Mouse (Mus musculus): Measurements from ENCODE around the gene Myo15. TPM values are rescaled to one million over a fixed set of nuclear protein-coding genes. Genes with fewer than 3 reads are reported as not detected.
"Not testable (repeated sequence)": the region's sequence is repeated elsewhere in the genome, so short reads cannot be mapped to it uniquely, and the experiment has no call there.

Myo15 gene
- polyA plus RNA-seq, 1 experiment from 2014 or later: 0.03 TPM

DNA sequence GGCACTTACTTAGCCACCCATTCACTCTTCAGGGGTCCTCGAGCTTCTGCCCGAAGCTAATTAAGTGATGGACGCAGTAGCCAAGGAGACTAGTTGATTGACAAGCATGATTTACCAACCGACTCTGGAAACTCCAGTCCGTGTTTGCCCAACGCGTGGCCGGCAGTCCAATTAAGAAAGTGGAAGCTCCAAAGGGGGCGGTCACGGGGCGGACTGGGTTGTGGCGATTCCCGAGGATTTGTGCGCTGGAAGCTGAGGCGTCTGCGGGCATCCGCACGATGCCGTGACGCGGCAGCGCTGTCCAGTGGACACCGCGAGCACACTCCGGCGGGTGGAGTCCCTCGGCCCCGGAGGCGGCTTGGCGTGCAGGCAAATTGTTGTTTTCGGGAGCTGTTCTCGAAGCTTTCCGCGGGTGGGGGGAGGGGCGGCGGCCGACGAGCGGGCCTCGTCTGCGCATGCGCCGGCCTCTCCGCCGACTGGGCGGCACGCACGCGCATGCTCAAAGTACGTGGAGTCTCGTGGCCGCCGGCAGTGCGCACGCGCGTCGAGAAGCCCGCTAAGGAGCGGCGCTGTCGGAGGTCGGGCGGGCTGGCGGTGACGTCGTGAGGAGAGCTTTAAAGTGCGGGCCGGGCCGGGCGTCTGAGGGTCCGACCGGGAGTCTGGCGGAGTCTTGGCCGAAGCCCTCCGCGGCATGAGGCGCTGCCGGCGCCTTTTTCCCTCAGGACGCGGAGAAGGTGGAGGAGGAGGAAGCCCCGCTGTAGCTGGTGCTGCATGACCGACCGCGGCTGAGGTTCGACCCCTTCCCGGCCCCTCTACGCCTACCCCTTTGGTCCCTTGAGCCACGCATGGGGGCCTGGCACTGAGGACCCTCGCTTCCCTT, 68.6 kb downstream of the Myo15 start:
- WGBS: under 1% methylated on average over 85 of the region's 91 CpGs
- peak; percentile 89 for ATAC-seq
- H3K4me1 ChIP-seq: peaks cover 47% of the 10 kb centered on the region

DNA sequence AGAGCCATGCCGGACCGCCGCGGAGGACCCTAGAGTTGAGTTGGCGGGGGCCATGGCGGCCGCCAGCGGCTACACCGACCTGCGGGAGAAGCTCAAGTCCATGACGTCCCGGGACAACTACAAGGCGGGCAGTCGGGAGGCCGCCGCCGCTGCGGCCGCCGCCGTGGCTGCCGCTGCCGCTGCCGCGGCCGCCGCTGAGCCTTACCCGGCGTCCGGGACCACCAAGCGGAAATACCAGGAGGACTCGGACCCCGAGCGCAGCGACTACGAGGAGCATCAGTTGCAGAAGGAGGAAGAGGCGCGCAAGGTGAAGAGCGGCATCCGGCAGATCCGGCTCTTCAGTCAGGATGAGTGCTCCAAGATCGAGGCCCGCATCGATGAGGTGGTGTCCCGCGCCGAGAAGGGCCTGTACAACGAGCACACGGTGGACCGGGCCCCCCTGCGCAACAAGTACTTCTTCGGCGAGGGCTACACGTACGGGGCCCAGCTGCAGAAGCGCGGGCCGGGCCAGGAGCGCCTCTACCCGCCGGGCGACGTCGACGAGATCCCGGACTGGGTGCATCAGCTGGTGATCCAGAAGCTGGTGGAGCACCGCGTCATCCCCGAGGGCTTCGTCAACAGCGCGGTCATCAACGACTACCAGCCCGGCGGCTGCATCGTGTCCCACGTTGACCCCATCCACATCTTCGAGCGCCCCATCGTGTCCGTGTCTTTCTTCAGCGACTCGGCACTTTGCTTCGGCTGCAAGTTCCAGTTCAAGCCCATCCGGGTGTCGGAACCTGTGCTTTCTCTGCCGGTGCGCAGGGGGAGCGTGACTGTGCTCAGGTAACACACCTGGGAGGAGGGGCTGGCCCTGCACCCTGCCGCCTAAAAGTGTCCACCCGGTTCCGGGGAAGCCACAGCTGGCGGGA, 69.5 kb downstream of the Myo15 start:
- Histone ChIP-seq H3K9ac (peak overlapping the region; percentile 88), H3K4me3 (peak overlapping the region; percentile 93), H3K36me3 (ENCODE audit: poor library complexity, severe bottlenecking) (peaks cover 11% of the 10 kb centered on the region), H3K4me1 (peaks cover 53% of the 10 kb centered on the region), H3K27ac (peak overlapping the region; percentile 98), H3K27me3 (no peaks in the 10 kb centered on the region), H3K9me3 (replicated peaks) (no peaks in the 10 kb centered on the region), H3K4me2 (peak overlapping the region; percentile 100)
- under 1% methylated on average over 93 of the region's 93 CpGs for WGBS
- ATAC-seq: peak; percentile 7

More for the DNA sequence above, 68.6 kb downstream of the Myo15 start:
- H3K27me3 ChIP-seq: no peaks in the 10 kb centered on the region
- peak overlapping the region; percentile 98 for H3K27ac ChIP-seq
- no peaks in the 10 kb centered on the region for H3K9me3 ChIP-seq (replicated peaks)
- peak overlapping the region; percentile 93 for H3K4me3 ChIP-seq
- peak overlapping the region; percentile 88 for H3K9ac ChIP-seq
- H3K4me2 ChIP-seq: peak overlapping the region; percentile 100
- H3K36me3 ChIP-seq (ENCODE audit: poor library complexity, severe bottlenecking): peaks cover 10% of the 10 kb centered on the region

DNA sequence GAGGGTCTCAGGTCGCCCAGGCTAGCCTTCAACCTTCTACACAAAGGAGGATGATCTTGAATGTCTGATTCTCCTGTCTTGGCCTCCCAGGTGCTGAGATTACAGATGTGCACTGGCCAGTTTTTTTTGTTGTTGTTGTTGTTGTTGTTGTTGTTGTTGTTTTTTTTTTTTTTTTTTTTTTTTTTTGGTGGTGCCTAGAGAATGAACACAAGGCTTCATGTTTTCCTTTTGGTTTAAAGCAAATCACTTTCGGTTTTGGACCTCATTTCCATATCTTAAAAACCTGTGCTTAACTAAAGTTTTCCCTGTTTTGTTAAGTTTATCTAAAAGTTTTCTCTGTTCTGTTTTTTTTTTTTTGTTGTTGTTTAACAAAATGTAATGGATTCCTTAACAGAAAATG, 70.4 kb downstream of the Myo15 start:
- Histone ChIP-seq H3K36me3 (ENCODE audit: poor library complexity, severe bottlenecking) (peaks cover 15% of the 10 kb centered on the region), H3K4me1 (peaks cover 62% of the 10 kb centered on the region), H3K9ac (peak overlapping the region; percentile 88), H3K4me3 (peak overlapping the region; percentile 93), H3K4me2 (peak overlapping the region; percentile 100), H3K27me3 (no peaks in the 10 kb centered on the region), H3K27ac (no peak overlapping the region), H3K9me3 (replicated peaks) (no peaks in the 10 kb centered on the region)
- ATAC-seq: no peak
- WGBS: 4% methylated on average over 2 of the region's 2 CpGs

DNA sequence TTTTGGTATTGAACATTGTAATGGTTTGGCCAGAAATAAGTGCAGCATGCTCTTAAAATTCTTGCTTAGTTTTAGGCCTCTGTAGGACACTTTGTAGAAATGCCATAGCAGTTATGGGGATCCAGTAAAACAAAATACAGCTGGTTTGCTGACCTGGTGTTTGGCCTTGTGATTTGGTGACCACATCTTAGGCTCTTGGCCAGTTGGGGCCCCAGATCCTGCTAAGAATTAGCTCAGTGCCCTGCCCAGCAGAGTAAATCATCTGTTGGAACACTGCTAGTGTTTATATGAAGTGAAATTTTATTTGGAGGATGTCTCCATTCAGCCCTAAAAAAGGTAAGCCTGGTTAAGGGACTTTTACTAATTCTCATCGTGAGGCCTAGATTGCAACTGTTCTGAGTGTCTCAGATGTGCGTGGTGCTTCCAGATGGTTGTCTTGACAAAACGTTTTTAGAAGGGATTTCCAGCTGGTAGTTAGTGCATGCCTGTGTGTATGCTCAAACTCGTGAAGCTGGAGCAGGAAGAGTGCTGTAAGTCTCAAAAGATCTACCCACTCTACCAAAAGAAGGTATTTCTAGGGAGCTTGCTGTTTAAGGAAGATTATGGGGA, 71.0 kb downstream of the Myo15 start:
- peaks cover 67% of the 10 kb centered on the region for H3K4me1 ChIP-seq
- peaks cover 15% of the 10 kb centered on the region for H3K36me3 ChIP-seq (ENCODE audit: poor library complexity, severe bottlenecking)
- no peaks in the 10 kb centered on the region for H3K27me3 ChIP-seq

DNA sequence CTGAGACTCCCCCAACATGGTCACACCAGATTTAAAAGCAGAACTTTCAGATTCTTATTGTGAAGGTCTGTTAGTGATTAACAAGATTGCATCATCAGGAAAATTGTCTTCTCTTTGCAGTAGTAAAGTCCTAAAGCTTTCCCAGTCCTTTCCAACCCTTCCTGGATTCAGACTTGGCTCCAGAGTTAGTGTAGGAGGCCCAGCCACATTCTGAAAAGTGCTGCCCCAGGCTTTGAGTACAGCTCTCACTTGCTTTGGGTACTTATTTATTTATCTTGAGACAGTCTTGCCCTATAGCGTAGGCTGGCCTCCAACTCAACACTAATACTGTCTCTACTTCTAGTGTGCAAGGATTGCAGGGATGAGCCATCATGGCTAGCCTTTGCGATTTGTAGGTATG, 71.6 kb downstream of the Myo15 start:
- peak overlapping the region; percentile 93 for H3K4me3 ChIP-seq
- peaks cover 15% of the 10 kb centered on the region for H3K36me3 ChIP-seq (ENCODE audit: poor library complexity, severe bottlenecking)
- peak overlapping the region; percentile 65 for H3K9ac ChIP-seq
- no peak overlapping the region for H3K27ac ChIP-seq
- H3K4me1 ChIP-seq: peaks cover 71% of the 10 kb centered on the region
- no peaks in the 10 kb centered on the region for H3K27me3 ChIP-seq
- no peak for ATAC-seq
- peak overlapping the region; percentile 100 for H3K4me2 ChIP-seq
- 69% methylated on average over 2 of the region's 2 CpGs for WGBS
- no peaks in the 10 kb centered on the region for H3K9me3 ChIP-seq (replicated peaks)

More for the DNA sequence above, 71.0 kb downstream of the Myo15 start:
- no peak for ATAC-seq
- H3K4me2 ChIP-seq: peak overlapping the region; percentile 100
- WGBS: 20% methylated on average over 4 of the region's 4 CpGs
- H3K4me3 ChIP-seq: peak overlapping the region; percentile 93
- no peaks in the 10 kb centered on the region for H3K9me3 ChIP-seq (replicated peaks)
- H3K9ac ChIP-seq: peak overlapping the region; percentile 65
- no peak overlapping the region for H3K27ac ChIP-seq

DNA sequence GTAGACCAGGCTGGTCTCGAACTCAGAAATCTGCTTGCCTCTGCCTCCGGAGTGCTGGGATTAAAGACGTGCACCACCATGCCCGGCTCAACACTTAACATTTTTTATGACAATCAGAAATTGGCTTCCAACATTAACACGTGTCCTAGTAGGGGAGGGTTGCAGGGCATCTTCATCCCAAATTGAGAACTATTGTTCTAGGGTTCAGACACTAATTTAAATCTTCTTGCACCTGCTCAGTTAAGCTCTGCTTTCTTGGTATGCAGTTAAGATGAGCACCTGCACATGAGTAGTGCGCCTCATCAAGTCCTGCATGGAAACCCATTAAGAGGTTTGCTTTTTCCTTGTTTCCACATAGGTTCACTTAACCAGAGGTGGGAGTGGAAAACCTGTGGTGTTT, 72.7 kb downstream of the Myo15 start:
- H3K27me3 ChIP-seq: no peaks in the 10 kb centered on the region
- WGBS: 83% methylated on average over 6 of the region's 6 CpGs
- H3K4me1 ChIP-seq: peaks cover 63% of the 10 kb centered on the region
- H3K4me3 ChIP-seq: no peak overlapping the region
- H3K36me3 ChIP-seq (ENCODE audit: poor library complexity, severe bottlenecking): peaks cover 19% of the 10 kb centered on the region
- peak overlapping the region; percentile 19; the same call in 1 of the 2 replicates for H3K4me2 ChIP-seq
- ATAC-seq: no peak
- no peaks in the 10 kb centered on the region for H3K9me3 ChIP-seq (replicated peaks)
- H3K27ac ChIP-seq: no peak overlapping the region
- H3K9ac ChIP-seq: no peak overlapping the region

DNA sequence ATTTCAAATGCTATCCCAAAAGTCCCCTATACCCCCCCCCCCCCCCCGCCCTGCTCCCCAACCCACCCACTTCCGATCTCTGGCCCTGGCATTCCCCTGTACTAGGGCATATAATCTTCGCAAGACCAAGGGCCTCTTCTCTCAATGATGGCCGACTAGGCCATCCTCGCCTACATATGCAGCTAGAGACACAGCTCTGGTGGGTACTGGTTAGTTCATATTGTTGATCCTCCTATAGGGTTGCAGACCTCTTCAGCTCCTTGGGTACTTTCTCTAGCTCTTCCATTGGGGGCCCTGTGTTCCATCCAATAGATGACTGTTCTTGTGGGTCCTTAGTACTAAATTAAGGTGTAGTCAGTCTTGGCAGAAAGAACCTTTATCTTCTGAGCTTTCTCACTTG, 74.1 kb downstream of the Myo15 start:
- H3K4me3 ChIP-seq; H3K27me3 ChIP-seq; H3K9me3 ChIP-seq (replicated peaks); H3K4me2 ChIP-seq; ATAC-seq; H3K9ac ChIP-seq; H3K27ac ChIP-seq: not testable (repeated sequence)
- H3K4me1 ChIP-seq: peaks cover 63% of the 10 kb centered on the region
- H3K36me3 ChIP-seq (ENCODE audit: poor library complexity, severe bottlenecking): peaks cover 31% of the 10 kb centered on the region
- 88% methylated on average over 5 of the region's 5 CpGs for WGBS

DNA sequence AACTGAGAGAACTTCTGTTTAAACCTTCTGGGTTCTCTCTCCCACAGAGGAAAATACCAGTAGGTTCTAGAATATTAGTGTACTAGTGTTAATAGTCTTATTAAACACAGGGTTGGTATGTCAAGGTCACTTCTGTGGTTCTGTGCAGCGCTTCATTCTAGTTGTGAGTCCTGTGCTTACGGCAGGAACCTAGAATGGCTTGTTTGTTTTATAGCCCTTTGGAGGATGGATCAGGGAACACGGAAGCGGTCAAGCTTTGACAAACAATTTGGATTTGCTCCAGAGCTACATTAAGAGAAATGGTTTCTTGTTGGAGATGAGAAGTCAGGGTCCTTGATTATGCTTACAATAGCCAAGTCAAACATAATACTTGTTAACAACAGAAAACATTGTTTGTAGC, 76.3 kb downstream of the Myo15 start:
- 81% methylated on average over 4 of the region's 4 CpGs for WGBS
- H3K4me3 ChIP-seq: no peak overlapping the region
- H3K27me3 ChIP-seq: no peaks in the 10 kb centered on the region
- ATAC-seq: no peak
- peaks cover 49% of the 10 kb centered on the region for H3K4me1 ChIP-seq
- no peak overlapping the region for H3K9ac ChIP-seq
- H3K4me2 ChIP-seq: no peak overlapping the region
- no peaks in the 10 kb centered on the region for H3K9me3 ChIP-seq (replicated peaks)
- peaks cover 52% of the 10 kb centered on the region for H3K36me3 ChIP-seq (ENCODE audit: poor library complexity, severe bottlenecking)
- H3K27ac ChIP-seq: no peak overlapping the region

DNA sequence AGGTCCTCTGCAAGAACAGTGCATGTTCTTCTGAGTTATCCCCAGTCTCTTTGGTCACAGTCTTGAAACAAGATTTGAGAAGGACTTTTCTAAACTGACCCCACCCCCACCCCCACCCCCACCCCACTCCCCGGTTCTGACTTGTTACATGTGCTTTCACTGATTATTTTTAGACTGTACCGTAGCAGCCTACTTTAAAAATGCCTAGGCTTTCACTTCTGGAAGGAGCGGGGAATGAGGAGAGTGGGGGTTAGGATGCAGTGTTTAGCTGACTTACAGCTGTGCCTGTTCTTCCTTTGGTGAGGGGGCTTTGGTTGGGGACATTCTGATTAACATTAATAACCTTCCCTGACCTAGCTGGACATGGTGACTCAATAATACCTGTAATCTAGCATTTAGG, 79.0 kb downstream of the Myo15 start:
- peaks cover 68% of the 10 kb centered on the region for H3K36me3 ChIP-seq (ENCODE audit: poor library complexity, severe bottlenecking)
- no peak overlapping the region for H3K4me3 ChIP-seq
- H3K4me2 ChIP-seq: no peak overlapping the region
- ATAC-seq: no peak
- no peaks in the 10 kb centered on the region for H3K9me3 ChIP-seq (replicated peaks)
- WGBS: 91% methylated on average over 3 of the region's 3 CpGs
- H3K4me1 ChIP-seq: peaks cover 25% of the 10 kb centered on the region
- no peaks in the 10 kb centered on the region for H3K27me3 ChIP-seq
- no peak overlapping the region for H3K27ac ChIP-seq
- H3K9ac ChIP-seq: no peak overlapping the region

DNA sequence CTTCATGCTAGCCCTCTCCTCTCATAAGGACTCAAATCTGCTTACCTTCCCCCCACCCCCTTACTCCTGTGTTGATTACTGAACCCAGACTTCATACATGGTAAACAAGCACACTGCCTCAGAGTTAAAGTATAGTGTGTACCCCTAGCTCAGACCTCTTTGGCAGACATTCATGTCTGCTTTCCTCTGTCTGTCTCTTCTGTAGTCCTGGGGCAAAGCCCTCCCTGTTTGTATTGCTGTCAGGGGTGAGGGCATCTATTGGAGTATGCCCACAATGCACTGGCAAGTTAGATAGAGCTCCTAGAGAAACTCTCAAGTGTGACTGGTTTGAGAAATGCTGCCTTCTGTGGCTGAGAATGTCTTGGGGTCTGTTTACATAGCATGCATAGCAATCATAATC, 84.0 kb downstream of the Myo15 start:
- no peak overlapping the region for H3K27ac ChIP-seq
- ATAC-seq: no peak
- no peaks in the 10 kb centered on the region for H3K9me3 ChIP-seq (replicated peaks)
- no peak overlapping the region for H3K4me2 ChIP-seq
- no peak overlapping the region for H3K9ac ChIP-seq
- no peaks in the 10 kb centered on the region for H3K4me1 ChIP-seq
- no peaks in the 10 kb centered on the region for H3K27me3 ChIP-seq
- peaks cover 94% of the 10 kb centered on the region for H3K36me3 ChIP-seq (ENCODE audit: poor library complexity, severe bottlenecking)
- no peak overlapping the region for H3K4me3 ChIP-seq

DNA sequence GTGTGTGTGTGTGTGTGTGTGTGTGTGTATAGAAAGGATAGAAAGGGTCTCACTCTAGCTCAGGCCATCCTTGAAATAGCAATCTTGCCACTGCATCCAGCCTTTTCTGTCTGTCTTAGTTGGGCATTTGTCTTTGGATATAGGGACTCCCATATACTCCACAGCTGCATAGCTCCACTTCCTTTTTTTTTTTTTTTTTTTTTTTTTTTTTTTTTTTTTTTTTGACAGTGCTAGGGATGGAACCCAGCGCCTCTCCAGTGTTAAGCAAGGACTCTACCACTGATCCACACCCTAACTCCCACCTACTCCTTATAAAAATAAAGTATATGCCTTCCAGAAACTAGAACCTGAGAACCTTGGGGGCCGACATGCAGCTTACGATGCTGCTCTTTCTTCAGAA, 88.5 kb downstream of the Myo15 start:
- Histone ChIP-seq H3K36me3 (ENCODE audit: poor library complexity, severe bottlenecking) (peaks cover 58% of the 10 kb centered on the region), H3K27me3 (no peaks in the 10 kb centered on the region), H3K27ac (no peak overlapping the region), H3K9ac (no peak overlapping the region), H3K4me2 (no peak overlapping the region), H3K9me3 (replicated peaks) (no peaks in the 10 kb centered on the region), H3K4me3 (no peak overlapping the region), H3K4me1 (0 out of 2 replicates have a peak, but pooled peaks cover 4% of the 10 kb centered on the region)
- WGBS: 94% methylated on average over 3 of the region's 3 CpGs
- ATAC-seq: no peak
